Mouse (Mus musculus) forebrain, embryonic 15.5 days (tissue): ENCODE data around the gene Rps12-ps3. TPM values are rescaled to one million over a fixed set of nuclear protein-coding genes. Genes with fewer than 3 reads are reported as not detected.

Experiments
- ATAC-seq: fragments of 200-750 bp; cut with Nextera tagmentation; replicated peaks from 2 replicates; pipeline ENCODE4 v1.8.0; 2017; ENCODE audit warnings: mild to moderate bottlenecking, moderate TSS enrichment, moderate library complexity
- H3K27ac ChIP-seq: fragments of 300-500 bp; sonication (generic); replicated peaks from 2 replicates; pipeline ENCODE4 v1.5.1; 2015; ENCODE audit warnings: mild to moderate bottlenecking, inconsistent platforms
- H3K27me3 ChIP-seq: fragments of 300-500 bp; sonication (generic); 2 replicates; pipeline ENCODE4 v1.6.1; 2015; ENCODE audit warnings: inconsistent platforms
- H3K36me3 ChIP-seq: fragments of 300-500 bp; sonication (generic); 2 replicates; pipeline ENCODE4 v1.6.1; 2015; ENCODE audit warnings: mild to moderate bottlenecking, inconsistent platforms
- H3K4me1 ChIP-seq: fragments of 300-500 bp; sonication (generic); 2 replicates; pipeline ENCODE4 v1.6.1; 2015; ENCODE audit warnings: inconsistent platforms
- H3K4me2 ChIP-seq: fragments of 300-500 bp; sonication (generic); replicated peaks from 2 replicates; pipeline ENCODE4 v1.6.1; 2015; ENCODE audit warnings: mild to moderate bottlenecking, inconsistent platforms
- H3K4me3 ChIP-seq: fragments of 300-500 bp; sonication (generic); 2 replicates; pipeline ENCODE4 v1.5.1; 2015; ENCODE audit warnings: mild to moderate bottlenecking, inconsistent platforms
- H3K9ac ChIP-seq: fragments of 300-500 bp; sonication (generic); replicated peaks from 2 replicates; pipeline ENCODE4 v1.6.1; 2015; ENCODE audit warnings: mild to moderate bottlenecking, inconsistent platforms
- H3K9me3 ChIP-seq: fragments of 300-500 bp; sonication (generic); 2 replicates; pipeline ENCODE4 v1.6.1; 2016; ENCODE audit warnings: inconsistent platforms
- WGBS: fragments of 180-500 bp; shearing (Covaris S2); methylation state at CpG from one replicate; pipeline ENCODE4 v1.1.7; 2015; ENCODE audit warnings: mixed read lengths; 5-methylcytosine and 5-hydroxymethylcytosine counted together
- polyA plus RNA-seq: library from polyadenylated mRNA; unstranded; fragments of >200 nt; fragmentation: Nextera tagmentation; extraction: Ambion mirVana; gene quantifications from 2 replicates; pipeline ENCODE4 v1.2.1, GENCODE M21; 2015

The Rps12-ps3 gene
- polyA plus RNA-seq, result 7.7 and 10.5 TPM in 2 replicates

- Histone ChIP-seq H3K9me3 (no peaks in the 10 kb centered on the region), H3K4me2 (no peak within 1 kb of the TSS), H3K27me3 (no peaks in the 10 kb centered on the region), H3K4me3 (no peak within 1 kb of the TSS), H3K36me3 (peaks cover 4% of the 10 kb centered on the region; the same call in 1 of the 2 replicates), H3K27ac (no peak within 1 kb of the TSS), H3K4me1 (no peaks in the 10 kb centered on the region), H3K9ac (no peak within 1 kb of the TSS)
- WGBS, result 97% methylated on average over 14 of the region's 14 CpGs
- no peak for ATAC-seq
Measured at GRCm38 (mm10) chr19:59321990-59322389, at the start of gene Rps12-ps3. Rps12-ps3 (plus strand) TSS chr19:59322290.

DNA sequence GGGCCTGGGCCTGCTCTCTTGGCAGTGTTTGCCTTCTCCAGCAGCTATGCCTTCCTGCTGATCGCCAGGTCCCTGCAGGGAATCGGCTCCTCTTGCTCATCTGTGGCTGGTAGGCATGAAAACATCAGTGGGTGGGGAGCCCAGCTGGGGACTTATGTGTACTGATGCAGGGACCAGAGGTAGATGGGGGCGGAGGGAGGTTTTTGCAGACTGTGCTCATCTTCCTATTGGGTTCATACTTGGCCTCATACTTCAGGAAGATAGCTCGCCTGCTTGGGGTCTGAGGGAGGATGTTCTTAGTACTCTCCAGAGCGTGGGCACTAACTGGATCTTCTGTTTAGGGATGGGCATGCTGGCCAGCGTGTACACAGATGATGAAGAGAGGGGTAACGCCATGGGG lies 48.9 kb upstream of the Rps12-ps3 start:
- no peaks in the 10 kb centered on the region for H3K9me3 ChIP-seq
- WGBS, result 89% methylated on average over 7 of the region's 7 CpGs
- H3K27me3 ChIP-seq, result no peaks in the 10 kb centered on the region
- H3K4me2 ChIP-seq, result no peak overlapping the region
- no peak overlapping the region for H3K9ac ChIP-seq
- ATAC-seq, result no peak
- H3K4me3 ChIP-seq, result no peak overlapping the region
- no peaks in the 10 kb centered on the region for H3K4me1 ChIP-seq
- no peaks in the 10 kb centered on the region for H3K36me3 ChIP-seq
- H3K27ac ChIP-seq, result no peak overlapping the region

DNA sequence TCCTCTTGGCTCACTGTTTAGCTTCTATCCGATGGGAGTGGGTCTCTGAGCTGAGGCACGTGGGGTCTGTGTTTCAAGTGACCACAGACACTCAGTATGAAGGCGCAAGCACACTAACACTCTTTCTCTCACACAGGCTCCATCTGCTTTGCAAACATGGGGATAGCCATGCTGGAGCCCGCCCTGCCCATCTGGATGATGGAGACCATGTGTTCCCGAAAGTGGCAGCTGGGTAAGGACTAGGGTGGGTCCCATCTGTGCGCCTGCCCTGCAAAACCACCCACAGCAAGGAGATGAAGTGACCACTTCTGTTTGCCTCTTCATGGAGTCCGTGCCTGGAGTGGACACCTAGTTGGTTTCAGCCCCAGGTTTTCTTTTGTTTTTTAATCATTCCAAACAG lies 45.7 kb upstream of the Rps12-ps3 start:
- Histone ChIP-seq H3K27ac (no peak overlapping the region), H3K4me3 (no peak overlapping the region), H3K9ac (no peak overlapping the region), H3K27me3 (no peaks in the 10 kb centered on the region), H3K4me2 (no peak overlapping the region), H3K36me3 (peaks cover 3% of the 10 kb centered on the region; the same call in 1 of the 2 replicates), H3K4me1 (no peaks in the 10 kb centered on the region), H3K9me3 (no peaks in the 10 kb centered on the region)
- WGBS, result 82% methylated on average over 7 of the region's 7 CpGs
- ATAC-seq, result no peak

GRCm38 (mm10) chr19:59280841-59281240 lies 41.2 kb upstream of the Rps12-ps3 start:
- Histone ChIP-seq H3K27ac (no peak overlapping the region), H3K4me3 (no peak overlapping the region), H3K4me2 (no peak overlapping the region), H3K27me3 (no peaks in the 10 kb centered on the region), H3K36me3 (peaks cover 3% of the 10 kb centered on the region; the same call in 1 of the 2 replicates), H3K4me1 (no peaks in the 10 kb centered on the region), H3K9me3 (no peaks in the 10 kb centered on the region), H3K9ac (no peak overlapping the region)
- ATAC-seq, result no peak

GRCm38 (mm10) chr19:59282001-59282400 lies 40.1 kb upstream of the Rps12-ps3 start:
- H3K9ac ChIP-seq, result no peak overlapping the region
- WGBS, result 93% methylated on average over 3 of the region's 3 CpGs
- H3K4me3 ChIP-seq, result no peak overlapping the region
- H3K4me2 ChIP-seq, result no peak overlapping the region
- ATAC-seq, result no peak
- no peak overlapping the region for H3K27ac ChIP-seq
- no peaks in the 10 kb centered on the region for H3K9me3 ChIP-seq
- H3K36me3 ChIP-seq, result peaks cover 3% of the 10 kb centered on the region; the same call in 1 of the 2 replicates
- H3K27me3 ChIP-seq, result no peaks in the 10 kb centered on the region
- no peaks in the 10 kb centered on the region for H3K4me1 ChIP-seq

- H3K4me1 ChIP-seq, result no peaks in the 10 kb centered on the region
Measured at GRCm38 (mm10) chr19:59289042-59289441, 33.0 kb upstream of the Rps12-ps3 start.

GRCm38 (mm10) chr19:59289811-59290210 lies 32.3 kb upstream of the Rps12-ps3 start:
- H3K27me3 ChIP-seq, result no peaks in the 10 kb centered on the region
- no peak overlapping the region for H3K4me2 ChIP-seq
- H3K9ac ChIP-seq, result no peak overlapping the region
- H3K4me1 ChIP-seq, result no peaks in the 10 kb centered on the region
- WGBS, result 87% methylated on average over 6 of the region's 6 CpGs
- no peak overlapping the region for H3K4me3 ChIP-seq
- H3K27ac ChIP-seq, result 0 out of 2 replicates have a peak overlapping the region, but pooled peaks have one; percentile 24
- no peak for ATAC-seq
- no peaks in the 10 kb centered on the region for H3K9me3 ChIP-seq
- no peaks in the 10 kb centered on the region for H3K36me3 ChIP-seq

More at GRCm38 (mm10) chr19:59289042-59289441, 33.0 kb upstream of the Rps12-ps3 start:
- no peak overlapping the region for H3K9ac ChIP-seq
- H3K9me3 ChIP-seq, result no peaks in the 10 kb centered on the region
- no peak overlapping the region for H3K27ac ChIP-seq
- H3K27me3 ChIP-seq, result no peaks in the 10 kb centered on the region
- no peaks in the 10 kb centered on the region for H3K36me3 ChIP-seq
- ATAC-seq, result no peak
- no peak overlapping the region for H3K4me2 ChIP-seq
- H3K4me3 ChIP-seq, result no peak overlapping the region

DNA sequence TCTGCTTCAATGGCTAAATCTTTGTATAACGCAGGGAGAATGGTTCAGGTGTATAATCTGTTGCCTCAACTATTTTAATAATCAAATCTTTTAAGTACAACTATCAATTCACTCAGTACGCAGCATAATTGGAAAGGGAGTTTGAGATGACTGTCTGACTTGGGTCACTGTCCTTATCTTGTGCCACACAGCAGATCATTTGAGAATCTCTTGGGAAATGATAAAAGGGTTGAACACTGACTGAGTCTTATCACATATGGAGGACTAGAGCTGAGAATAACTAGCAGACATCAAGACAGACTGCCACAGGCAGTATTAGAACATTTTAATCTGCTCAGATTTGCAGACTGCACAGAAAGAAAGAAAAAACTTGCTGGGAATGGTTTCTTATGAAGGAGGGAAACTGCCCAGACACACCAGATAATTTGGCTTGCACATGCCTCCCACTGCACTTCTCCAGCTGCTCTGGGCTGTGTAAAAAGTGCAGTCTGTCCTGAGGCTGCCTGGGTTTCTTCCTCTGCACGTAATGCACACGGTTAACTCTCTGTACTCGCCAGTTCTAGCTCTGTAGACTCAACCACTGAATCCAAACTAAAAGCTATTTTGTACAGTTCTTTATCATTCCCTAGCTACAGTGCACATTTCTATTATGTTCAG lies 29.8 kb upstream of the Rps12-ps3 start:
- 84% methylated on average over 5 of the region's 5 CpGs for WGBS
- H3K27me3 ChIP-seq, result no peaks in the 10 kb centered on the region
- no peak overlapping the region for H3K27ac ChIP-seq
- H3K4me3 ChIP-seq, result no peak overlapping the region
- H3K4me1 ChIP-seq, result no peaks in the 10 kb centered on the region
- no peaks in the 10 kb centered on the region; the same call in 1 of the 2 replicates for H3K36me3 ChIP-seq
- no peak overlapping the region for H3K4me2 ChIP-seq
- ATAC-seq, result no peak
- H3K9me3 ChIP-seq, result no peaks in the 10 kb centered on the region
- H3K9ac ChIP-seq, result no peak overlapping the region

DNA sequence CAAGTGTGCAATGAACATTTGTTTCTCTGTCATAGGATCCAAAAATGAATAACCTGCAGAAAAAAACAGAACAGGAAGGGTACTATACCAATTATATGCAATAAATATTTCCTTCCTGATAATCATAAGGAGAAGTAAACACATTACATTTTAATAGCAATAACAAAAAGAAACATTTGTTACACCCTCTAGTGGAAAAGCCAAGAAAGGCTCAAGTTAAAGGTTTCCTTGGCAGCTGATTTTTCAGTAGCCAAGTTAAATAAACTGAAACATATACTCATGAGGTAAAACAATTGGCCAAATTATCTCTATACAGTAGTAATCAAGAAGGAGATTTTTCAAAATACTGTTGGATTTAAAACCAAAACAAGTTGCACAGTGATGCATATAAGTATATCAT lies 6.8 kb upstream of the Rps12-ps3 start:
- no peaks in the 10 kb centered on the region for H3K9me3 ChIP-seq
- H3K27ac ChIP-seq, result no peak overlapping the region
- H3K4me1 ChIP-seq, result no peaks in the 10 kb centered on the region
- no peak overlapping the region for H3K4me2 ChIP-seq
- H3K36me3 ChIP-seq, result no peaks in the 10 kb centered on the region
- H3K9ac ChIP-seq, result no peak overlapping the region
- ATAC-seq, result no peak
- H3K27me3 ChIP-seq, result no peaks in the 10 kb centered on the region
- H3K4me3 ChIP-seq, result no peak overlapping the region

- no peaks in the 10 kb centered on the region for H3K4me1 ChIP-seq
- H3K36me3 ChIP-seq, result no peaks in the 10 kb centered on the region
- no peak overlapping the region for H3K4me3 ChIP-seq
- ATAC-seq, result no peak
- H3K9ac ChIP-seq, result no peak overlapping the region
- H3K9me3 ChIP-seq, result no peaks in the 10 kb centered on the region
- no peak overlapping the region for H3K4me2 ChIP-seq
- no peak overlapping the region for H3K27ac ChIP-seq
- H3K27me3 ChIP-seq, result no peaks in the 10 kb centered on the region
Measured at GRCm38 (mm10) chr19:59316571-59316970, 5.5 kb upstream of the Rps12-ps3 start.

DNA sequence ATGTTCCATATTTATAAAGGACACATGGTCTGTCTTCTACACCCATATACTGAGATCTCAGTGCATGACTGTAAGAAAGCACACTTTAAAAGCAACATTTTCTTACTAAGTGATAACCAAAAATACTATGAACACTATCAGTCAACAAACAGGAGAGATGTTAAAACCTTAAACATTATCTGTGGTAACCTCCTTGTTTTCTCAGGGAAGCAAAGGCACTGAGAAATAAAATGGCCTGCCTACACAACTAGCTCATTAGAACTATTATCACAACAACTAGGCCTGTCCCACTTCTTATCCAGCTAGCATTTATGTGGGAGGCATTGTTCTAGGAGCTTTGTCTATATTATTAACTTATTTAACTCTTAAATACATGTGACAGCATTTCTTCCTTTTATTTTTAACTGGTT lies 8.7 kb downstream of the Rps12-ps3 start:
- H3K4me2 ChIP-seq, result no peak overlapping the region
- H3K27ac ChIP-seq, result no peak overlapping the region
- no peak for ATAC-seq
- no peaks in the 10 kb centered on the region for H3K9me3 ChIP-seq
- no peak overlapping the region for H3K9ac ChIP-seq
- no peaks in the 10 kb centered on the region for H3K4me1 ChIP-seq
- no peak overlapping the region for H3K4me3 ChIP-seq
- no peaks in the 10 kb centered on the region for H3K27me3 ChIP-seq
- H3K36me3 ChIP-seq, result no peaks in the 10 kb centered on the region

- 96% methylated on average over 1 of the region's 1 CpGs for WGBS
- no peaks in the 10 kb centered on the region for H3K27me3 ChIP-seq
- no peak for ATAC-seq
- no peak overlapping the region for H3K4me2 ChIP-seq
- H3K9ac ChIP-seq, result no peak overlapping the region
- H3K27ac ChIP-seq, result no peak overlapping the region
- no peaks in the 10 kb centered on the region for H3K36me3 ChIP-seq
- no peak overlapping the region for H3K4me3 ChIP-seq
- peaks cover 10% of the 10 kb centered on the region for H3K4me1 ChIP-seq
- no peaks in the 10 kb centered on the region for H3K9me3 ChIP-seq
Measured at GRCm38 (mm10) chr19:59336655-59337054, 14.6 kb downstream of the Rps12-ps3 start.
